Mouse (Mus musculus) midbrain, embryonic 16.5 days (tissue): ENCODE results near the gene Ccrl2. TPM values are rescaled to one million over a fixed set of nuclear protein-coding genes. Genes with fewer than 3 reads are reported as not detected.

Experiments
- ATAC-seq: fragments of 200-750 bp; cut with Nextera tagmentation; 2 replicates; pipeline ENCODE4 v1.8.0; 2017; ENCODE audit warnings: moderate TSS enrichment
- H3K27ac ChIP-seq: fragments of 300-500 bp; sonication (generic); 2 replicates; pipeline ENCODE4 v1.5.1; 2014; ENCODE audit warnings: mild to moderate bottlenecking, low read length, mixed read lengths
- H3K27me3 ChIP-seq: fragments of 300-500 bp; sonication (generic); 2 replicates; pipeline ENCODE4 v1.6.1; 2014; ENCODE audit warnings: low read depth, low read length, mixed read lengths; ENCODE audit not compliant: control insufficient read depth, insufficient read depth
- H3K36me3 ChIP-seq: fragments of 300-500 bp; sonication (generic); 2 replicates; pipeline ENCODE4 v1.6.1; 2014; ENCODE audit warnings: mild to moderate bottlenecking, low read length, moderate library complexity, mixed read lengths; ENCODE audit not compliant: control insufficient read depth, insufficient read depth
- H3K4me1 ChIP-seq: fragments of 300-500 bp; sonication (generic); 2 replicates; pipeline ENCODE4 v1.6.1; 2014; ENCODE audit warnings: mild to moderate bottlenecking, low read length, mixed read lengths; ENCODE audit not compliant: control insufficient read depth, insufficient read depth
- H3K4me2 ChIP-seq: fragments of 300-500 bp; sonication (generic); 2 replicates; pipeline ENCODE4 v1.6.1; 2014; ENCODE audit warnings: mild to moderate bottlenecking, low read length, mixed read lengths
- H3K4me3 ChIP-seq: fragments of 300-500 bp; sonication (generic); 2 replicates; pipeline ENCODE4 v1.5.1; 2014; ENCODE audit warnings: low read depth, mild to moderate bottlenecking, low read length, moderate library complexity, mixed read lengths
- H3K9ac ChIP-seq: fragments of 300-500 bp; sonication (generic); 2 replicates; pipeline ENCODE4 v1.6.1; 2014; ENCODE audit warnings: low read depth, low read length, mixed read lengths
- H3K9me3 ChIP-seq: fragments of 300-500 bp; sonication (generic); replicated peaks from 2 replicates; pipeline ENCODE4 v1.6.1; 2014; ENCODE audit warnings: mild to moderate bottlenecking, low read length, mixed read lengths; ENCODE audit not compliant: control insufficient read depth, poor library complexity, severe bottlenecking
- WGBS: fragments of 180-500 bp; shearing (Covaris S2); extraction: QIAGEN DNeasy Blood & Tissue Kit; methylation state at CpG from one replicate; pipeline ENCODE4 v1.1.7; 2014; 5-methylcytosine and 5-hydroxymethylcytosine counted together
- polyA plus RNA-seq: library from polyadenylated mRNA; unstranded; fragments of >200 nt; fragmentation: Nextera tagmentation; extraction: Ambion mirVana; gene quantifications from 2 replicates; pipeline ENCODE4 v1.2.1, GENCODE M21; 2015

Ccrl2 gene
- polyA plus RNA-seq, 1 experiment from 2014 or later = 1.2 TPM

GRCm38 (mm10) chr9:111054923-111055322, 2.4 kb downstream of the Ccrl2 start:
- Histone ChIP-seq H3K4me3 (no peak overlapping the region), H3K4me2 (no peak overlapping the region), H3K9ac (no peak overlapping the region), H3K9me3 (no peaks in the 10 kb centered on the region), H3K36me3 (no peaks in the 10 kb centered on the region), H3K27ac (no peak overlapping the region), H3K4me1 (no peaks in the 10 kb centered on the region), H3K27me3 (no peaks in the 10 kb centered on the region)
- WGBS = 88% methylated on average over 9 of the region's 9 CpGs
- ATAC-seq = no peak

- H3K36me3 ChIP-seq = no peaks in the 10 kb centered on the region
- H3K4me1 ChIP-seq = no peaks in the 10 kb centered on the region
- H3K4me3 ChIP-seq = no peak overlapping the region
- WGBS = 83% methylated on average over 3 of the region's 3 CpGs
- no peak overlapping the region for H3K27ac ChIP-seq
- no peak for ATAC-seq
- no peaks in the 10 kb centered on the region for H3K27me3 ChIP-seq
- no peak overlapping the region for H3K9ac ChIP-seq
- no peaks in the 10 kb centered on the region for H3K9me3 ChIP-seq
- H3K4me2 ChIP-seq = no peak overlapping the region
These were observed 8.9 kb downstream of the Ccrl2 start for GRCm38 (mm10) chr9:111048452-111048851.

- Histone ChIP-seq H3K27ac (no peak overlapping the region), H3K4me2 (no peak overlapping the region), H3K9ac (no peak overlapping the region), H3K4me1 (no peaks in the 10 kb centered on the region), H3K36me3 (no peaks in the 10 kb centered on the region), H3K4me3 (no peak overlapping the region), H3K9me3 (no peaks in the 10 kb centered on the region), H3K27me3 (no peaks in the 10 kb centered on the region)
- ATAC-seq = no peak
- WGBS = 94% methylated on average over 5 of the region's 5 CpGs
These were observed 10.1 kb downstream of the Ccrl2 start for GRCm38 (mm10) chr9:111047266-111047665.

- H3K4me1 ChIP-seq = no peaks in the 10 kb centered on the region
- WGBS = 90% methylated on average over 3 of the region's 3 CpGs
- H3K4me3 ChIP-seq = no peak overlapping the region
- H3K36me3 ChIP-seq = no peaks in the 10 kb centered on the region
- H3K4me2 ChIP-seq = no peak overlapping the region
- ATAC-seq = no peak
- no peak overlapping the region for H3K27ac ChIP-seq
- no peaks in the 10 kb centered on the region for H3K27me3 ChIP-seq
- H3K9ac ChIP-seq = no peak overlapping the region
- no peaks in the 10 kb centered on the region for H3K9me3 ChIP-seq
These were observed 11.1 kb downstream of the Ccrl2 start for GRCm38 (mm10) chr9:111046222-111046621.

GRCm38 (mm10) chr9:111042266-111042665, 15.1 kb downstream of the Ccrl2 start:
- 89% methylated on average over 5 of the region's 5 CpGs for WGBS
- H3K4me1 ChIP-seq = no peaks in the 10 kb centered on the region
- no peaks in the 10 kb centered on the region for H3K27me3 ChIP-seq
- ATAC-seq = no peak
- no peak overlapping the region for H3K4me2 ChIP-seq
- no peak overlapping the region for H3K4me3 ChIP-seq
- H3K9me3 ChIP-seq = no peaks in the 10 kb centered on the region
- no peak overlapping the region for H3K27ac ChIP-seq
- no peak overlapping the region for H3K9ac ChIP-seq
- H3K36me3 ChIP-seq = no peaks in the 10 kb centered on the region

GRCm38 (mm10) chr9:111039966-111040365, 17.4 kb downstream of the Ccrl2 start:
- no peaks in the 10 kb centered on the region for H3K4me1 ChIP-seq
- no peaks in the 10 kb centered on the region for H3K27me3 ChIP-seq
- no peak for ATAC-seq
- 89% methylated on average over 4 of the region's 4 CpGs for WGBS
- H3K4me2 ChIP-seq = no peak overlapping the region
- no peaks in the 10 kb centered on the region for H3K9me3 ChIP-seq
- no peak overlapping the region for H3K27ac ChIP-seq
- H3K36me3 ChIP-seq = no peaks in the 10 kb centered on the region
- no peak overlapping the region for H3K9ac ChIP-seq
- no peak overlapping the region for H3K4me3 ChIP-seq

GRCm38 (mm10) chr9:111033717-111034116, 23.6 kb downstream of the Ccrl2 start:
- Histone ChIP-seq H3K4me3 (no peak overlapping the region), H3K4me2 (no peak overlapping the region), H3K36me3 (no peaks in the 10 kb centered on the region), H3K4me1 (no peaks in the 10 kb centered on the region), H3K27me3 (no peaks in the 10 kb centered on the region), H3K9me3 (no peaks in the 10 kb centered on the region), H3K9ac (no peak overlapping the region), H3K27ac (no peak overlapping the region)
- WGBS = 89% methylated on average over 4 of the region's 4 CpGs
- no peak for ATAC-seq

GRCm38 (mm10) chr9:111026791-111027190, 30.5 kb downstream of the Ccrl2 start:
- H3K4me1 ChIP-seq = no peaks in the 10 kb centered on the region
- no peak overlapping the region for H3K9ac ChIP-seq
- no peak for ATAC-seq
- H3K4me3 ChIP-seq = no peak overlapping the region
- H3K4me2 ChIP-seq = no peak overlapping the region
- no peaks in the 10 kb centered on the region for H3K27me3 ChIP-seq
- no peak overlapping the region for H3K27ac ChIP-seq
- H3K9me3 ChIP-seq = no peaks in the 10 kb centered on the region
- no peaks in the 10 kb centered on the region for H3K36me3 ChIP-seq
- WGBS = 93% methylated on average over 10 of the region's 10 CpGs

GRCm38 (mm10) chr9:111019022-111019421, 38.3 kb downstream of the Ccrl2 start, which contains the start of gene Ltf:
Gene Ltf, plus strand, starts transcription at chr9:111019271.
- Histone ChIP-seq H3K36me3 (no peaks in the 10 kb centered on the region), H3K4me1 (no peaks in the 10 kb centered on the region), H3K27me3 (no peaks in the 10 kb centered on the region), H3K9ac (no peak within 1 kb of the TSS), H3K27ac (no peak within 1 kb of the TSS), H3K4me2 (no peak within 1 kb of the TSS), H3K9me3 (no peaks in the 10 kb centered on the region), H3K4me3 (no peak within 1 kb of the TSS)
- ATAC-seq = no peak
- 75% methylated on average over 5 of the region's 5 CpGs for WGBS

- WGBS = 86% methylated on average over 4 of the region's 4 CpGs
- no peak for ATAC-seq
- H3K27me3 ChIP-seq = no peaks in the 10 kb centered on the region
These were observed 41.7 kb downstream of the Ccrl2 start for GRCm38 (mm10) chr9:111015658-111016057.

More at GRCm38 (mm10) chr9:111015658-111016057, 41.7 kb downstream of the Ccrl2 start:
- Histone ChIP-seq H3K4me2 (no peak overlapping the region), H3K4me1 (no peaks in the 10 kb centered on the region), H3K36me3 (no peaks in the 10 kb centered on the region), H3K9me3 (no peaks in the 10 kb centered on the region), H3K27ac (no peak overlapping the region), H3K9ac (no peak overlapping the region), H3K4me3 (no peak overlapping the region)
